Mouse (Mus musculus): ENCODE measurements around the gene Taf4. TPM values are rescaled to one million over a fixed set of nuclear protein-coding genes. Genes with fewer than 3 reads are reported as not detected.

The Taf4 gene
- total RNA-seq, 2 experiments from 2014 or later: 15.5 to 21.3 TPM

GRCm38 (mm10) chr2:179873315-179873714 is 103.1 kb downstream of the Taf4 start:
- DNase-seq: no peak
- intact Hi-C loops (cut with DNase I): loop anchor here (5.0 to 10.0 kb wide), 3 partner anchors 296 to 1366 kb away; no protein-coding TSS in a partner anchor

- intact Hi-C loops (cut with DNase I): loop anchor here (1.0 to 10.0 kb wide), 4 partner anchors 42 to 1365 kb away; no protein-coding TSS in a partner anchor
- DNase-seq: peak in 1 of 2 experiments; percentile 10
These were observed 103.7 kb downstream of the Taf4 start for GRCm38 (mm10) chr2:179872724-179873123.

GRCm38 (mm10) chr2:179869871-179870270 is 106.6 kb downstream of the Taf4 start:
- intact Hi-C loops (cut with DNase I): loop anchor here (5.0 to 10.0 kb wide), 3 partner anchors 293 to 1363 kb away; no protein-coding TSS in a partner anchor
- DNase-seq: no peak

GRCm38 (mm10) chr2:179867669-179868068 is 108.8 kb downstream of the Taf4 start:
- intact Hi-C loops (cut with DNase I): no loop called here
- peak in 1 of 2 experiments; percentile 5 for DNase-seq

GRCm38 (mm10) chr2:179865097-179865496 is 111.3 kb downstream of the Taf4 start:
- intact Hi-C loops (cut with DNase I): no loop called here

GRCm38 (mm10) chr2:179863266-179863665 is 113.2 kb downstream of the Taf4 start:
- no peak for DNase-seq

More at GRCm38 (mm10) chr2:179865097-179865496, 111.3 kb downstream of the Taf4 start:
- DNase-seq: no peak

GRCm38 (mm10) chr2:179862676-179863075 is 113.8 kb downstream of the Taf4 start:
- no peak for DNase-seq
- intact Hi-C loops (cut with DNase I): loop anchor here (1.0 kb wide), 1 partner anchor 181 kb away; no protein-coding TSS in a partner anchor

More at GRCm38 (mm10) chr2:179863266-179863665, 113.2 kb downstream of the Taf4 start:
- intact Hi-C loops (cut with DNase I): loop anchor here (1.0 kb wide), 1 partner anchor 182 kb away; no protein-coding TSS in a partner anchor

Other genes with a start within 250 kb of the Taf4 start
- gene Lsm14b, start 48.3 kb upstream of the Taf4 start, total RNA-seq (2021): 10 to 100 TPM; 64.3 to 64.7 TPM
- gene Psma7, start 65.8 kb upstream of the Taf4 start, total RNA-seq (2021): 100 to 1,000 TPM; 166 to 176 TPM
- gene Ss18l1, start 65.9 kb upstream of the Taf4 start, total RNA-seq (2021): 1 to 10 TPM; 2.0 to 2.4 TPM
- 10 to 100 TPM; 27.1 to 30.0 TPM for gene Mtg2, start 93.9 kb upstream of the Taf4 start, total RNA-seq (2021)
- under 1 TPM in 1 of 2 experiments, not detected in 1; 0.19 TPM for gene Hrh3, start 127.8 kb upstream of the Taf4 start, total RNA-seq (2021)
- gene Osbpl2, start 142.7 kb upstream of the Taf4 start, total RNA-seq (2021): 10 to 100 TPM; 36.0 to 36.2 TPM
- gene Adrm1, start 194.8 kb upstream of the Taf4 start, total RNA-seq (2021): 10 to 100 TPM; 86.6 to 89.7 TPM
- 10 to 100 TPM; 70.7 to 76.3 TPM for gene Lama5, start 249.2 kb upstream of the Taf4 start, total RNA-seq (2021)

Data from heart, postnatal 36 days (tissue).